Comparison of ENCODE assay signal across 26 mouse cellular contexts in the genomic region with DNA sequence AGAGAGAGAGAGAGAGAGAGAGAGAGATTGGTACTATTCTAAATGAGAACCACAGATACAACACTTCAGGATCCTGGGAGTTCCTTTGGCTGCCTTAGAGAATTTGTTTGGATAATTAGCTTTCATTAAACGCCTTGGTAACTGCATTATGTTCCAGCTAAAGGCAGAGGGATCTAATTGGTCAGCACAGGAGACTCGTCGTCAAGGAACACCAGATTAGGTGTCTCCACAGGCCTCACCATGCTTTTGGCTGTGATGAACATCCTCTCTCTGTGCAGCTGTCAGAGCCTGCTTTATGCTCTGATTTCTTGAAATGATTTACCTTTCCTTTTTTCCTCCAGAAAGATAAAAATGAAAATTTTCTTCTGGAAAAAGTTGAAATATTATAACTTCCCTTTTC. TPM values are rescaled to one million over a fixed set of nuclear protein-coding genes. Genes with fewer than 3 reads are reported as not detected.
A peak's percentile ranks its signal among the peaks of the same experiment; 100 is the strongest.
DNase-seq lines count a peak whose midpoint lies in the region; ATAC-seq and TF ChIP-seq lines count a peak whose summit lies in the region.
"Had no signal": no experiment of that assay in that cellular context is flagged by ENCODE, and none has a peak within 500 bp of the region (broad histone marks: within the 10 kb centered on the region; RNA-seq: fewer than 3 reads in every experiment).

No protein-coding gene starts in this region.

- H3K4me2 ChIP-seq in forebrain, embryonic 14.5 days (ENCODE audit: low read length): no peak overlapping the region
- H3K4me2 ChIP-seq in forebrain, embryonic 12.5 days: no peak overlapping the region
- no peak overlapping the region for H3K4me2 ChIP-seq in hindbrain, postnatal 0 days (ENCODE audit: low read depth, low read length)
- H3K4me2 ChIP-seq in neural tube, embryonic 15.5 days: no peak overlapping the region
- H3K4me2 ChIP-seq: embryonic facial prominence, embryonic 13.5 days; heart, embryonic 11.5 days; hindbrain, embryonic 13.5 days had no signal

- 11% methylated on average over 3 of the region's 3 CpGs for whole genome bisulfite sequencing in forebrain, embryonic 14.5 days
- WGBS in forebrain, embryonic 12.5 days: 25% methylated on average over 3 of the region's 3 CpGs
- WGBS in hindbrain, postnatal 0 days: 31% methylated on average over 3 of the region's 3 CpGs
- WGBS in hindbrain, embryonic 10.5 days: 82% methylated on average over 3 of the region's 3 CpGs
- WGBS in neural tube, embryonic 15.5 days: 33% methylated on average over 3 of the region's 3 CpGs

- peaks cover 58% of the 10 kb centered on the region for H3K36me3 ChIP-seq in forebrain, embryonic 14.5 days (ENCODE audit: control insufficient read depth, insufficient read depth, low read length)
- H3K36me3 ChIP-seq in forebrain, embryonic 12.5 days (replicated peaks): peaks cover 52% of the 10 kb centered on the region
- H3K36me3 ChIP-seq in hindbrain, postnatal 0 days (ENCODE audit: insufficient read depth, low read length): peaks cover 49% of the 10 kb centered on the region
- peaks cover 65% of the 10 kb centered on the region for H3K36me3 ChIP-seq in hindbrain, embryonic 10.5 days
- peaks cover 60% of the 10 kb centered on the region for H3K36me3 ChIP-seq in neural tube, embryonic 15.5 days

- H3K27me3 ChIP-seq in forebrain, embryonic 14.5 days (replicated peaks; ENCODE audit: control insufficient read depth, insufficient read depth, low read length): no peaks in the 10 kb centered on the region
- H3K27me3 ChIP-seq in forebrain, embryonic 12.5 days: no peaks in the 10 kb centered on the region
- no peaks in the 10 kb centered on the region for H3K27me3 ChIP-seq in hindbrain, postnatal 0 days (ENCODE audit: insufficient read depth, low read length)
- H3K27me3 ChIP-seq in hindbrain, embryonic 10.5 days (ENCODE audit: insufficient read depth, poor library complexity, severe bottlenecking): no peaks in the 10 kb centered on the region
- no peaks in the 10 kb centered on the region for H3K27me3 ChIP-seq in neural tube, embryonic 15.5 days (replicated peaks)
- H3K27me3 ChIP-seq: CH12.LX; embryonic facial prominence, embryonic 13.5 days; hindbrain, embryonic 13.5 days; Patski had no signal

- no peak overlapping the region for H3K27ac ChIP-seq in forebrain, embryonic 14.5 days (ENCODE audit: low read depth, low read length)
- H3K27ac ChIP-seq in forebrain, embryonic 12.5 days: no peak overlapping the region
- no peak overlapping the region for H3K27ac ChIP-seq in hindbrain, postnatal 0 days
- no peak overlapping the region for H3K27ac ChIP-seq in hindbrain, embryonic 10.5 days
- no peak overlapping the region for H3K27ac ChIP-seq in neural tube, embryonic 15.5 days (replicated peaks)
- H3K27ac ChIP-seq: embryonic facial prominence, embryonic 13.5 days; forebrain, embryonic 10.5 days; gastrocnemius, adult 2 months; hindbrain, embryonic 13.5 days had no signal

- ATAC-seq in forebrain, embryonic 14.5 days: no peak
- ATAC-seq in forebrain, embryonic 12.5 days (ENCODE audit: low FRiP score): no peak
- peak; percentile 68 for ATAC-seq in hindbrain, postnatal 0 days
- ATAC-seq in neural tube, embryonic 15.5 days (ENCODE audit: low FRiP score): peak; percentile 63; the same call in 1 of the 2 replicates
- ATAC-seq: forebrain, embryonic 16.5 days; intestine, embryonic 16.5 days; Patski had no signal

- H3K4me3 ChIP-seq in forebrain, embryonic 14.5 days (ENCODE audit: low read depth, low read length): no peak overlapping the region
- H3K4me3 ChIP-seq in forebrain, embryonic 12.5 days (replicated peaks): no peak overlapping the region
- no peak overlapping the region for H3K4me3 ChIP-seq in hindbrain, postnatal 0 days (ENCODE audit: low read length)
- no peak overlapping the region for H3K4me3 ChIP-seq in hindbrain, embryonic 10.5 days
- no peak overlapping the region for H3K4me3 ChIP-seq in neural tube, embryonic 15.5 days (replicated peaks)
- H3K4me3 ChIP-seq: embryonic facial prominence, embryonic 13.5 days; forebrain, embryonic 10.5 days; gastrocnemius, adult 2 months; hindbrain, embryonic 13.5 days had no signal

- H3K4me1 ChIP-seq in forebrain, embryonic 14.5 days (ENCODE audit: control insufficient read depth, insufficient read depth, low read length): no peaks in the 10 kb centered on the region
- no peaks in the 10 kb centered on the region for H3K4me1 ChIP-seq in forebrain, embryonic 12.5 days
- no peaks in the 10 kb centered on the region for H3K4me1 ChIP-seq in hindbrain, postnatal 0 days (ENCODE audit: insufficient read depth, low read length)
- no peaks in the 10 kb centered on the region; the same call in 1 of the 2 replicates for H3K4me1 ChIP-seq in hindbrain, embryonic 10.5 days (replicated peaks)
- H3K4me1 ChIP-seq in neural tube, embryonic 15.5 days: no peaks in the 10 kb centered on the region
- H3K4me1 ChIP-seq: embryonic facial prominence, embryonic 13.5 days; hindbrain, embryonic 13.5 days had no signal

- no peaks in the 10 kb centered on the region for H3K9me3 ChIP-seq in forebrain, embryonic 14.5 days (replicated peaks; ENCODE audit: control insufficient read depth, low read length)
- H3K9me3 ChIP-seq in forebrain, embryonic 12.5 days: no peaks in the 10 kb centered on the region
- no peaks in the 10 kb centered on the region for H3K9me3 ChIP-seq in hindbrain, postnatal 0 days (ENCODE audit: low read length)
- H3K9me3 ChIP-seq in hindbrain, embryonic 10.5 days: no peaks in the 10 kb centered on the region
- no peaks in the 10 kb centered on the region for H3K9me3 ChIP-seq in neural tube, embryonic 15.5 days (replicated peaks)
- H3K9me3 ChIP-seq: embryonic facial prominence, embryonic 13.5 days; forebrain, embryonic 10.5 days; G1E; hindbrain, embryonic 13.5 days had no signal

- no peak overlapping the region for H3K9ac ChIP-seq in forebrain, embryonic 14.5 days (ENCODE audit: low read length)
- no peak overlapping the region for H3K9ac ChIP-seq in forebrain, embryonic 12.5 days
- no peak overlapping the region for H3K9ac ChIP-seq in hindbrain, postnatal 0 days (replicated peaks; ENCODE audit: low read length)
- no peak overlapping the region for H3K9ac ChIP-seq in neural tube, embryonic 15.5 days (replicated peaks)
- H3K9ac ChIP-seq: embryonic facial prominence, embryonic 13.5 days; hindbrain, embryonic 13.5 days had no signal

- peak; percentile 16 for DNase-seq in forebrain, embryonic 14.5 days (ENCODE audit: low spot score)
- peak; percentile 36 for DNase-seq in hindbrain, postnatal 0 days (ENCODE audit: low spot score)
- no peak for DNase-seq in hindbrain, embryonic 10.5 days (ENCODE audit: low spot score)
- DNase-seq in neural tube, embryonic 10.5 days (ENCODE audit: extremely low spot score, low spot score): no peak
- DNase-seq: adrenal gland, postnatal 10 days; adrenal gland, postnatal 36 days; B cell, adult 2 months; cerebellum, adult 11 months; cerebellum, adult 2 months; cerebellum, adult 9-11 months; cerebellum, postnatal 25 days; gastrocnemius, adult 2 months; gastrocnemius, postnatal 14 days; heart, adult 11 months; kidney, adult 18-20 months had no signal

- no peak for TF ChIP-seq CTCF in hindbrain, postnatal 0 days (IDR thresholded peaks at IDR 0.05; ENCODE audit: low read depth)

RNA-seq across cellular contexts. Expression of gene Ptma, which starts 20.3 kb away (rescaled TPM):
- 2,309 and 2,480 TPM in 2 replicates for polyA plus RNA-seq in forebrain, embryonic 14.5 days (2014; fragmentation: Nextera tagmentation; extraction: Ambion mirVana)
- 3,257 and 3,328 TPM in 2 replicates for polyA plus RNA-seq in forebrain, embryonic 12.5 days (2016; fragmentation: Nextera tagmentation; extraction: Ambion mirVana)
- 619 and 723 TPM in 2 replicates for total RNA-seq in hindbrain, postnatal 0 days (2014; rRNA removed)
- polyA plus RNA-seq in hindbrain, postnatal 0 days (2015; fragmentation: Nextera tagmentation; extraction: Ambion mirVana): 1,399 and 1,474 TPM in 2 replicates
- 2,611 and 3,050 TPM in 2 replicates for polyA plus RNA-seq in hindbrain, embryonic 10.5 days (2016; fragmentation: Nextera tagmentation; extraction: Ambion mirVana)
- 1,254 and 1,565 TPM in 2 replicates for polyA plus RNA-seq in neural tube, embryonic 15.5 days (2015; fragmentation: Nextera tagmentation; extraction: Ambion mirVana)

RNA-seq across cellular contexts. Expression of gene Pde6d, which starts 35.6 kb away (rescaled TPM):
- polyA plus RNA-seq in forebrain, embryonic 14.5 days (2014; fragmentation: Nextera tagmentation; extraction: Ambion mirVana): 78.1 and 86.3 TPM in 2 replicates
- 91.7 TPM in 2 replicates for polyA plus RNA-seq in forebrain, embryonic 12.5 days (2016; fragmentation: Nextera tagmentation; extraction: Ambion mirVana)
- total RNA-seq in hindbrain, postnatal 0 days (2014; rRNA removed): 36.6 and 39.1 TPM in 2 replicates
- polyA plus RNA-seq in hindbrain, postnatal 0 days (2015; fragmentation: Nextera tagmentation; extraction: Ambion mirVana): 112 and 121 TPM in 2 replicates
- polyA plus RNA-seq in hindbrain, embryonic 10.5 days (2016; fragmentation: Nextera tagmentation; extraction: Ambion mirVana): 75.1 and 87.1 TPM in 2 replicates
- polyA plus RNA-seq in neural tube, embryonic 15.5 days (2015; fragmentation: Nextera tagmentation; extraction: Ambion mirVana): 103 and 128 TPM in 2 replicates

RNA-seq across cellular contexts. Expression of gene Cops7b, which starts 35.9 kb away (rescaled TPM):
- polyA plus RNA-seq in forebrain, embryonic 14.5 days (2014; fragmentation: Nextera tagmentation; extraction: Ambion mirVana): 61.7 and 65.4 TPM in 2 replicates
- 59.9 and 64.6 TPM in 2 replicates for polyA plus RNA-seq in forebrain, embryonic 12.5 days (2016; fragmentation: Nextera tagmentation; extraction: Ambion mirVana)
- total RNA-seq in hindbrain, postnatal 0 days (2014; rRNA removed): 33.6 and 47.0 TPM in 2 replicates
- 44.7 and 48.3 TPM in 2 replicates for polyA plus RNA-seq in hindbrain, postnatal 0 days (2015; fragmentation: Nextera tagmentation; extraction: Ambion mirVana)
- 76.2 and 82.4 TPM in 2 replicates for polyA plus RNA-seq in hindbrain, embryonic 10.5 days (2016; fragmentation: Nextera tagmentation; extraction: Ambion mirVana)
- polyA plus RNA-seq in neural tube, embryonic 15.5 days (2015; fragmentation: Nextera tagmentation; extraction: Ambion mirVana): 53.7 and 59.4 TPM in 2 replicates

Comparison
In these comparisons a context has a peak if more than half of its experiments do, and no peak if none do; other contexts are left out.
1. DNase-seq: peak in forebrain, embryonic 14.5 days (single experiment) and hindbrain, postnatal 0 days (single experiment); none in hindbrain, embryonic 10.5 days (single experiment) and neural tube, embryonic 10.5 days (single experiment).
2. ATAC-seq: peak in hindbrain, postnatal 0 days (single experiment) and neural tube, embryonic 15.5 days (single experiment); none in forebrain, embryonic 14.5 days (single experiment) and forebrain, embryonic 12.5 days (single experiment).